Mouse (Mus musculus) embryonic facial prominence, embryonic 14.5 days (tissue): ENCODE measurements around the gene Cyth1. TPM values are rescaled to one million over a fixed set of nuclear protein-coding genes. Genes with fewer than 3 reads are reported as not detected.

Experiments used
- ATAC-seq: fragments of 200-750 bp; cut with Nextera tagmentation; 2 replicates; pipeline ENCODE4 v1.8.0; 2017; ENCODE audit warnings: low read depth, moderate number of reproducible peaks, moderate TSS enrichment
- DNase-seq: peaks from one replicate; pipeline ENCODE4 v3.0.0-alpha.2; 2015; ENCODE audit warnings: low spot score
- H3K27ac ChIP-seq: fragments of 300-500 bp; sonication (generic); replicated peaks from 2 replicates; pipeline ENCODE4 v1.5.1; 2014; ENCODE audit warnings: low read depth, mild to moderate bottlenecking, low read length, moderate library complexity
- H3K27me3 ChIP-seq: fragments of 300-500 bp; sonication (generic); replicated peaks from 2 replicates; pipeline ENCODE4 v1.6.1; 2014; ENCODE audit warnings: low read length; ENCODE audit not compliant: control insufficient read depth, insufficient read depth
- H3K36me3 ChIP-seq: fragments of 300-500 bp; sonication (generic); 2 replicates; pipeline ENCODE4 v1.6.1; 2014; ENCODE audit warnings: low read length, mixed read lengths; ENCODE audit not compliant: control insufficient read depth, insufficient read depth
- H3K4me1 ChIP-seq: fragments of 300-500 bp; sonication (generic); 2 replicates; pipeline ENCODE4 v1.6.1; 2014; ENCODE audit warnings: antibody characterized with exemption, low read length; ENCODE audit not compliant: control insufficient read depth, insufficient read depth
- H3K4me2 ChIP-seq: fragments of 300-500 bp; sonication (generic); 2 replicates; pipeline ENCODE4 v1.6.1; 2014; ENCODE audit warnings: low read depth, mild to moderate bottlenecking, low read length, moderate library complexity, mixed read lengths
- H3K4me3 ChIP-seq: fragments of 300-500 bp; sonication (generic); 2 replicates; pipeline ENCODE4 v1.5.1; 2014; ENCODE audit warnings: low read depth, mild to moderate bottlenecking, low read length
- H3K9ac ChIP-seq: fragments of 300-500 bp; sonication (generic); 2 replicates; pipeline ENCODE4 v1.6.1; 2014; ENCODE audit warnings: low read depth, mild to moderate bottlenecking, low read length, moderate library complexity, mixed read lengths
- H3K9me3 ChIP-seq: fragments of 300-500 bp; sonication (generic); 2 replicates; pipeline ENCODE4 v1.6.1; 2016; ENCODE audit warnings: low read length; ENCODE audit not compliant: control insufficient read depth
- WGBS: fragments of 180-500 bp; shearing (Covaris S2); extraction: QIAGEN DNeasy Blood & Tissue Kit; methylation state at CpG from one replicate; pipeline ENCODE4 v1.1.7; 2014; 5-methylcytosine and 5-hydroxymethylcytosine counted together
- polyA plus RNA-seq: library from polyadenylated mRNA; unstranded; fragments of >200 nt; fragmentation: Nextera tagmentation; extraction: Ambion mirVana; gene quantifications from 2 replicates; pipeline ENCODE4 v1.2.1, GENCODE M21; 2014

Cyth1 gene
- polyA plus RNA-seq, 1 experiment from 2014 or later, result 11.4 TPM

DNA sequence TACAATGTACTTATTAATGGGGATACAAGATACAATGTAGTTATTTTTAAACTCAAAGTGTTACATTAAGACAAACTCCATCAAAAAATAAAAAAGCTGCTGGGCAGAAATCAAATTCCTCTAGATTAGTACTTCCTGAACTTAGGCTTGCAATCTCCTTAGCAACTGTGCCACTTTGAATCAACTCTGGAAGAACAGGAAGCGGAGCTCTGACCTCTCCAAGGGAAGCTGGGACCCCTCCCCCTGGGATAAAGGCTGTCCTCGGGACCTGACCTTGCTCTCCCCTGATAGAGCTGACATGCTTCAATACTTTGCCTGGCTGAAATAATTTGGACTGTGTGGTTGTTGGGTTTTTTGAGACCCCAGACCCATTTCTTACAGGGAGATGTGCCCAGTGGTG is 151.7 kb downstream of the Cyth1 start:
- WGBS, result 40% methylated on average over 2 of the region's 2 CpGs
- Histone ChIP-seq H3K27ac (no peak overlapping the region), H3K4me1 (no peaks in the 10 kb centered on the region), H3K9ac (no peak overlapping the region), H3K27me3 (no peaks in the 10 kb centered on the region), H3K4me3 (no peak overlapping the region), H3K4me2 (no peak overlapping the region), H3K9me3 (no peaks in the 10 kb centered on the region), H3K36me3 (no peaks in the 10 kb centered on the region)
- ATAC-seq, result no peak
- DNase-seq, result no peak

- 81% methylated on average over 9 of the region's 9 CpGs for WGBS
- no peaks in the 10 kb centered on the region for H3K36me3 ChIP-seq
- H3K4me1 ChIP-seq, result no peaks in the 10 kb centered on the region
- no peak overlapping the region for H3K9ac ChIP-seq
- H3K27me3 ChIP-seq, result no peaks in the 10 kb centered on the region
- no peak for ATAC-seq
- DNase-seq, result no peak
- H3K9me3 ChIP-seq, result 0 out of 2 replicates have a peak, but pooled peaks cover 7% of the 10 kb centered on the region
- no peak overlapping the region for H3K4me2 ChIP-seq
- no peak overlapping the region for H3K4me3 ChIP-seq
- H3K27ac ChIP-seq, result no peak overlapping the region
These were observed 153.4 kb downstream of the Cyth1 start for GRCm38 (mm10) chr11:118095004-118095403.

- Histone ChIP-seq H3K27ac (no peak overlapping the region), H3K4me1 (no peaks in the 10 kb centered on the region), H3K4me2 (no peak overlapping the region), H3K9ac (no peak overlapping the region), H3K36me3 (no peaks in the 10 kb centered on the region), H3K9me3 (0 out of 2 replicates have a peak, but pooled peaks cover 7% of the 10 kb centered on the region), H3K4me3 (no peak overlapping the region), H3K27me3 (no peaks in the 10 kb centered on the region)
- ATAC-seq (no peak), DNase-seq (no peak)
- 87% methylated on average over 23 of the region's 23 CpGs for WGBS
These were observed 157.3 kb downstream of the Cyth1 start for GRCm38 (mm10) chr11:118091002-118091670.

GRCm38 (mm10) chr11:118088896-118089295 is 159.5 kb downstream of the Cyth1 start:
- no peak for ATAC-seq

DNA sequence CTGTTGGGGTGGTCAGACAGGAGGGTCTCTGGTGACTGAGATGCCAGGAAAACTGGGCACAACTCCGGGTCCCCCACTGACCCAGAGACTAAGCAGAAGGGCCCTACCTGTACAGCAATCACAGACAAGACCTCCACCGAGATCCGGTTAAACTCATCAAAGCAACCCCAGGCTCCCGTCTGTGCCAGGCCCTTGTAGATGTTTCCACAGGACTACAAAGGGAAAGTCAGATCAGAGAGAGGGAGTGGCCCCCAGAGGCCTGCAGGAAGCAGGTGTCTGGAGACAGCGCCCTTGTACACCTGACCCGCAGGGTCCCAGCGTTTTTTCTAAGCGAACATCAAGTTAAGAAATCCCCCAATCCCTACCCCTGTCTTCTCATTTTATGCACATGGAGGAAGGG is 162.4 kb downstream of the Cyth1 start:
- 51% methylated on average over 8 of the region's 8 CpGs for WGBS
- DNase-seq, result no peak
- no peak for ATAC-seq
- 0 out of 2 replicates have a peak, but pooled peaks cover 7% of the 10 kb centered on the region for H3K9me3 ChIP-seq
- no peaks in the 10 kb centered on the region for H3K27me3 ChIP-seq
- H3K27ac ChIP-seq, result no peak overlapping the region
- no peak overlapping the region for H3K9ac ChIP-seq
- H3K4me2 ChIP-seq, result no peak overlapping the region
- H3K36me3 ChIP-seq, result no peaks in the 10 kb centered on the region
- H3K4me3 ChIP-seq, result no peak overlapping the region
- H3K4me1 ChIP-seq, result no peaks in the 10 kb centered on the region

More at GRCm38 (mm10) chr11:118088896-118089295, 159.5 kb downstream of the Cyth1 start:
- H3K27ac ChIP-seq, result no peak overlapping the region
- no peak overlapping the region for H3K4me2 ChIP-seq
- 0 out of 2 replicates have a peak, but pooled peaks cover 7% of the 10 kb centered on the region for H3K9me3 ChIP-seq
- 79% methylated on average over 19 of the region's 19 CpGs for WGBS
- no peak overlapping the region for H3K4me3 ChIP-seq
- H3K4me1 ChIP-seq, result no peaks in the 10 kb centered on the region
- DNase-seq, result no peak
- no peak overlapping the region for H3K9ac ChIP-seq
- H3K36me3 ChIP-seq, result no peaks in the 10 kb centered on the region
- H3K27me3 ChIP-seq, result no peaks in the 10 kb centered on the region

DNA sequence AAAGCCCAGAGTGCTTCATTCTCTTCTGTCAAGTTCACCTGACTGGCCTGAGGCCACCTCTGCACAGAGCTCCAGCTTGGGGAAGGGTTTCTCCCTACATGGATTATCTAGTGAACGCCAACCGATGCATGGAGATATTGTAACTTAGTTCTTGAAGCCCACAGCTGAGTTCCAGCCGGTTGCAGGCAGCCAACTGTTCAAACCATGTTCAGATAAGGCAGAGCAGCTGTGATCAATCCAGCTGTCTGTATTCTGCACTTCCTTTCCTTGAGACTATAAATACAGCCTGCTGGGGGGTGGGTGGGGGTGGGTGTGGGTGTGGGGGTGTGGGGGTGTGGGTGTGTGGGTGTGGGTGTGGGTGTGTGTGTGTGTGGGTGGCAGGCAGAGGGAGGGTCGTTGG is 163.2 kb downstream of the Cyth1 start:
- Histone ChIP-seq H3K9me3 (0 out of 2 replicates have a peak, but pooled peaks cover under 1% of the 10 kb centered on the region), H3K4me3 (no peak overlapping the region), H3K36me3 (no peaks in the 10 kb centered on the region), H3K27ac (no peak overlapping the region), H3K4me1 (no peaks in the 10 kb centered on the region), H3K9ac (no peak overlapping the region), H3K4me2 (no peak overlapping the region), H3K27me3 (no peaks in the 10 kb centered on the region)
- peak; percentile 46 for DNase-seq
- ATAC-seq, result no peak
- WGBS, result 45% methylated on average over 4 of the region's 4 CpGs

DNA sequence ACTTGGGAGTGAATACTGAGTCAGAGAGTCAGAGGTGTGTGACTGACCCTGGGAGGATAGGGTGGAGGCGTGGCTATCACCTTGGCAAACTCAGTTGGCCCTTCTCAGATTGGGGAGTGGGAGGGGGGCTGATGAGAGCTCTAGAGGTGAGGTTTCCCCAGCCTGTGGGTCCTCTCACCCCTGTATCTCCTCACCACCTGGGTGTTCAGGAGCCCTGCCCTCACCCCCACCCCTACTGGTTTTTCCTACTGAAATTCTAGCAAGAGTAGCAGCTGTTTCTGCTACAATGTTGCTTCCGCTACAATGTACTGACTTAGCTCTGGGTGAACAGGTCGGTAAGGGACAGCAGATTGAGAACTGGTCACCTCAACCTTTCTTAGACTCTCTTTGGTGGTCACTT is 164.1 kb downstream of the Cyth1 start:
- Histone ChIP-seq H3K4me1 (no peaks in the 10 kb centered on the region), H3K36me3 (no peaks in the 10 kb centered on the region), H3K4me2 (no peak overlapping the region), H3K27me3 (no peaks in the 10 kb centered on the region), H3K27ac (no peak overlapping the region), H3K4me3 (no peak overlapping the region), H3K9me3 (no peaks in the 10 kb centered on the region), H3K9ac (no peak overlapping the region)
- DNase-seq (no peak), ATAC-seq (no peak)
- 65% methylated on average over 3 of the region's 3 CpGs for WGBS

- no peak overlapping the region for H3K27ac ChIP-seq
- no peak for ATAC-seq
These were observed 164.6 kb downstream of the Cyth1 start for GRCm38 (mm10) chr11:118083811-118084210.

DNA sequence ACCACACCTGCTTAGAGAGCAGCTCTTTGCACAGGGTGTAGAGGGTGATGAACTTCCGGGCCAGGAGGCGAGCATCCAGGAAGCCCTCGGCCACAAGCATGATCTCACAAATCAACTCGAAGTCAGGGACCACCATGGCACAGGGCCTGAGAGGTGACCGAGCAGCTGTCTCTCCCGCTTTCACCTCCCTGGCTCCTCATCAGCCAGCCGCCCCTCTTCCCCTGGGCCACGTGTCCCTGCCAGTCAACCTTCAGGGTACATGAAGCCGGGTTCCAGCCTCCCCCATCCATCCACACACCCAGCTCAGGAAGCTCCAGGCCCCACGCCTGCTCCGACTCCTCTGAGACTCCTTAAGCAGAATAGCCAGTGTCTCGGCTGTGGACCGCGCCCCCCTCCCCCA is 166.1 kb downstream of the Cyth1 start:
- Histone ChIP-seq H3K27me3 (no peaks in the 10 kb centered on the region), H3K9ac (no peak overlapping the region), H3K4me1 (no peaks in the 10 kb centered on the region), H3K4me2 (no peak overlapping the region), H3K27ac (no peak overlapping the region), H3K36me3 (no peaks in the 10 kb centered on the region), H3K9me3 (no peaks in the 10 kb centered on the region), H3K4me3 (no peak overlapping the region)
- WGBS, result 85% methylated on average over 13 of the region's 14 CpGs
- DNase-seq (no peak), ATAC-seq (no peak)

More at GRCm38 (mm10) chr11:118083811-118084210, 164.6 kb downstream of the Cyth1 start:
- DNase-seq, result peak; percentile 70
- Histone ChIP-seq H3K27me3 (no peaks in the 10 kb centered on the region), H3K36me3 (no peaks in the 10 kb centered on the region), H3K4me3 (no peak overlapping the region), H3K4me2 (no peak overlapping the region), H3K9ac (no peak overlapping the region), H3K4me1 (no peaks in the 10 kb centered on the region), H3K9me3 (no peaks in the 10 kb centered on the region)
- WGBS, result 5% methylated on average over 6 of the region's 6 CpGs
